Mouse (Mus musculus) CH12.LX (cell line): ENCODE results near the gene Zfp46. TPM values are rescaled to one million over a fixed set of nuclear protein-coding genes. Genes with fewer than 3 reads are reported as not detected.
A peak's percentile ranks its signal among the peaks of the same experiment; 100 is the strongest.

Experiments used
- DNase-seq: peaks from one replicate; pipeline ENCODE4 v3.0.0-alpha.2; 2013; ENCODE audit errors: extremely low read depth
- H3K27ac ChIP-seq: 2 replicates; pipeline ENCODE4 v1.5.1; 2012; ENCODE audit warnings: low read depth, mild to moderate bottlenecking, control low read depth, moderate library complexity; ENCODE audit not compliant: insufficient read depth
- H3K27me3 ChIP-seq: replicated peaks from 2 replicates; pipeline ENCODE3; 2012; ENCODE audit warnings: inconsistent platforms
- H3K36me3 ChIP-seq, 2 experiments: replicated peaks in 1 of 2; 2 replicates each; pipeline versions ENCODE3 to v1.6.1; 2012; ENCODE audit warnings: inconsistent platforms in 1 of 2, low read length in 1 of 2, mild to moderate bottlenecking in 1 of 2, mixed read lengths in 1 of 2, moderate library complexity in 1 of 2; ENCODE audit not compliant: control insufficient read depth in 1 of 2, insufficient read depth in 1 of 2
- H3K4me1 ChIP-seq, 2 experiments: 2 replicates each; pipeline ENCODE4 v1.6.1; 2012; ENCODE audit warnings: inconsistent platforms in 1 of 2, moderate library complexity in 1 of 2; ENCODE audit not compliant: insufficient read depth in 2 of 2, control insufficient read depth in 1 of 2
- H3K4me2 ChIP-seq: 2 replicates; pipeline ENCODE4 v1.6.1; 2012; ENCODE audit warnings: low read depth, mild to moderate bottlenecking, control low read depth; ENCODE audit not compliant: poor library complexity, insufficient read depth, severe bottlenecking
- H3K4me3 ChIP-seq, 3 experiments: fragments of 150-350 bp in 1 of 3; sonication (generic) in 1 of 3; replicated peaks in 1 of 3; 2 replicates each; pipeline versions ENCODE3 to v1.5.1; 2011 to 2012; ENCODE audit warnings: low read depth in 2 of 3, low read length in 2 of 3, mild to moderate bottlenecking in 2 of 3, moderate library complexity in 2 of 3, control low read depth in 1 of 3, improper control_type of control experiment in 1 of 3, inconsistent platforms in 1 of 3, mixed read lengths in 1 of 3; ENCODE audit not compliant: poor library complexity in 1 of 3
- H3K79me2 ChIP-seq: replicated peaks from 2 replicates; pipeline ENCODE4 v1.6.1; 2012; ENCODE audit warnings: mild to moderate bottlenecking, moderate library complexity; ENCODE audit not compliant: control insufficient read depth, poor library complexity, insufficient read depth, severe bottlenecking; ENCODE audit errors: extremely low read depth
- H3K9ac ChIP-seq: 2 replicates; pipeline ENCODE4 v1.6.1; 2012; ENCODE audit warnings: low read depth, mild to moderate bottlenecking, control low read depth, moderate library complexity; ENCODE audit not compliant: insufficient read depth
- H3K9me3 ChIP-seq: replicated peaks from 2 replicates; pipeline ENCODE3; 2012; ENCODE audit warnings: low read length, inconsistent platforms, mixed read lengths
- CTCF ChIP-seq, 2 experiments: IDR thresholded peaks in 1 of 2; conservative IDR thresholded peaks in 1 of 2; 2 replicates each; pipeline ENCODE4 v1.5.1; 2011 to 2012; ENCODE audit warnings: low read depth in 2 of 2, low read length in 2 of 2, improper control_type of control experiment in 1 of 2, inconsistent platforms in 1 of 2, mild to moderate bottlenecking in 1 of 2, moderate library complexity in 1 of 2
- HCFC1 ChIP-seq: IDR thresholded peaks from 2 replicates; pipeline ENCODE4 v1.6.1; 2012; ENCODE audit warnings: low read depth, mild to moderate bottlenecking, inconsistent platforms, low read length, improper control_type of control experiment
- KAT2A ChIP-seq: IDR thresholded peaks from 2 replicates; pipeline ENCODE4 v1.6.1; 2012; ENCODE audit warnings: low read length, improper control_type of control experiment, inconsistent platforms; ENCODE audit not compliant: insufficient replicate concordance
- MAFK ChIP-seq: IDR thresholded peaks from 2 replicates; pipeline ENCODE4 v1.6.1; 2011; ENCODE audit warnings: low read length, improper control_type of control experiment; ENCODE audit not compliant: insufficient replicate concordance
- MAX ChIP-seq: IDR thresholded peaks from 2 replicates; pipeline ENCODE4 v1.6.1; 2011; ENCODE audit warnings: low read length, improper control_type of control experiment
- MEF2A ChIP-seq: IDR thresholded peaks from 2 replicates; pipeline ENCODE4 v1.6.1; 2014; ENCODE audit warnings: low read depth, mild to moderate bottlenecking, inconsistent platforms, low read length, improper control_type of control experiment, borderline replicate concordance
- MXI1 ChIP-seq: IDR thresholded peaks from 2 replicates; pipeline ENCODE4 v1.6.1; 2011; ENCODE audit warnings: mild to moderate bottlenecking, low read depth, low read length, improper control_type of control experiment
- MYC ChIP-seq: IDR thresholded peaks from 2 replicates; pipeline ENCODE4 v1.6.1; 2011; ENCODE audit warnings: low read depth, mild to moderate bottlenecking, improper control_type of control experiment, low read length
- PAX5 ChIP-seq: IDR thresholded peaks from 2 replicates; pipeline ENCODE4 v1.6.1; 2012; ENCODE audit warnings: low read length, inconsistent platforms, mixed read lengths
- POLR2A ChIP-seq: IDR thresholded peaks from 2 replicates; pipeline ENCODE4 v1.6.1; 2011; ENCODE audit warnings: low read depth, mild to moderate bottlenecking, improper control_type of control experiment, low read length
- POLR2AphosphoS2 ChIP-seq: IDR thresholded peaks from 2 replicates; pipeline ENCODE4 v1.6.1; 2011; ENCODE audit warnings: low read depth, low read length, improper control_type of control experiment
- RAD21 ChIP-seq: IDR thresholded peaks from 2 replicates; pipeline ENCODE4 v1.6.1; 2011; ENCODE audit warnings: low read depth, mild to moderate bottlenecking, low read length, improper control_type of control experiment, moderate library complexity
- RCOR1 ChIP-seq: conservative IDR thresholded peaks from 2 replicates; pipeline ENCODE4 v1.6.1; 2012; ENCODE audit warnings: low read depth, mild to moderate bottlenecking, inconsistent platforms, low read length, improper control_type of control experiment
- SIN3A ChIP-seq: IDR thresholded peaks from 2 replicates; pipeline ENCODE4 v1.6.1; 2012; ENCODE audit warnings: low read length, improper control_type of control experiment, inconsistent platforms
- SMC3 ChIP-seq: IDR thresholded peaks from 2 replicates; pipeline ENCODE4 v1.6.1; 2011; ENCODE audit warnings: low read depth, low read length, improper control_type of control experiment
- UBTF ChIP-seq: IDR thresholded peaks from 2 replicates; pipeline ENCODE4 v1.6.1; 2012; ENCODE audit warnings: low read depth, mild to moderate bottlenecking, inconsistent platforms, low read length, improper control_type of control experiment, moderate library complexity
- ZC3H11A ChIP-seq: IDR thresholded peaks from 2 replicates; pipeline ENCODE4 v1.6.1; 2012; ENCODE audit warnings: low read depth, mild to moderate bottlenecking, inconsistent platforms, low read length, improper control_type of control experiment
- ZKSCAN1 ChIP-seq: IDR thresholded peaks from 2 replicates; pipeline ENCODE4 v1.6.1; 2012; ENCODE audit warnings: low read depth, inconsistent platforms, low read length, improper control_type of control experiment, borderline replicate concordance
- ZNF384 ChIP-seq: IDR thresholded peaks from 2 replicates; pipeline ENCODE4 v1.6.1; 2012; ENCODE audit warnings: low read depth, low read length, improper control_type of control experiment, inconsistent platforms
- dilution Hi-C: fragments of 300-500 bp; cut with MboI; formaldehyde crosslinking; loops from 2 replicates; pipeline ENCODE4 v1.14.3; 2020; ENCODE audit warnings: low sequenced_read_pairs; ENCODE audit not compliant: extremely low pct_unique_long_range_greater_than_20kb, extremely low pct_ligation_motif_present
- in situ Hi-C: fragments of 300-500 bp; cut with MboI; formaldehyde crosslinking; loops from 3 replicates; pipeline ENCODE4 v1.14.3; 2019; ENCODE audit warnings: low sequenced_read_pairs, low pct_ligation_motif_present, low pct_unique_long_range_greater_than_20kb, mixed read lengths
- polyA plus RNA-seq: library from polyadenylated mRNA; unstranded; fragments of >175 nt; gene quantifications from 2 replicates; pipeline ENCODE4 v1.2.1, GENCODE M21; 2012; ENCODE audit warnings: low read depth; ENCODE audit not compliant: insufficient read length
- total RNA-seq, 2 experiments: library from RNA; depleted of rRNA; stranded (reverse); fragments of 300-350 nt in 1 of 2; fragments of >200 nt in 1 of 2; gene quantifications; 2 replicates each; pipeline ENCODE4 v1.2.3; 2012 to 2014

Gene Zfp46
- total and polyA plus RNA-seq, 3 experiments, result 2.8 to 7.2 (median 4.1) TPM

GRCm38 (mm10) chr4:136312616-136313015, 28.1 kb downstream of the Zfp46 start:
- H3K9ac ChIP-seq, result peak overlapping the region; percentile 99; the same call in 1 of the 2 replicates
- H3K27ac ChIP-seq, result peak overlapping the region; percentile 46; the same call in 1 of the 2 replicates
- in situ Hi-C loops, result loop anchor here (5.0 kb wide), 1 partner anchor 40 kb away; no protein-coding TSS in a partner anchor
- H3K36me3 ChIP-seq, result peaks cover 2 to 16% of the 10 kb centered on the region in 2 experiments
- H3K4me1 ChIP-seq, result peaks cover 2 to 38% of the 10 kb centered on the region in 2 experiments; a peak in 2 of 4 replicates
- DNase-seq, result peak; percentile 14
- dilution Hi-C loops, result no loop called here
- H3K79me2 ChIP-seq, result peaks cover 51% of the 10 kb centered on the region
- no peaks in the 10 kb centered on the region for H3K27me3 ChIP-seq
- peak overlapping the region; percentile 63 for H3K4me2 ChIP-seq
- no peaks in the 10 kb centered on the region for H3K9me3 ChIP-seq
- TF ChIP-seq RCOR1 (no peak), POLR2AphosphoS2 (no peak), ZKSCAN1 (no peak), MAFK (0 out of 2 replicates have a peak, but pooled peaks have one; percentile 54), POLR2A (no peak), MYC (no peak), SMC3 (no peak), MEF2A (no peak)
- TF ChIP-seq, all 38 proteins: peak for 1
- peak overlapping the region; percentile 37 to 84 (median 72) for H3K4me3 ChIP-seq

GRCm38 (mm10) chr4:136317667-136318066, 33.2 kb downstream of the Zfp46 start:
- Histone ChIP-seq H3K79me2 (peaks cover 60% of the 10 kb centered on the region), H3K9me3 (no peaks in the 10 kb centered on the region), H3K36me3 (peaks cover 35 to 60% of the 10 kb centered on the region in 2 experiments), H3K27ac (no peak overlapping the region), H3K27me3 (no peaks in the 10 kb centered on the region), H3K4me3 (no peak overlapping the region), H3K4me2 (no peak overlapping the region), H3K4me1 (peaks cover 2 to 28% of the 10 kb centered on the region in 2 experiments; a peak in 2 of 4 replicates), H3K9ac (no peak overlapping the region)
- in situ Hi-C loops (no loop called here), dilution Hi-C loops (no loop called here)
- DNase-seq, result no peak
- TF ChIP-seq ZC3H11A, result no peak
- TF ChIP-seq KAT2A, result no peak
- TF ChIP-seq CTCF (conservative IDR thresholded peaks at IDR 0.05 in 1 of 2, IDR thresholded peaks at IDR 0.05 in 1 of 2; ENCODE audit: low read depth in 2 of 2, low read length in 2 of 2), result no peak
- no peak for TF ChIP-seq UBTF
- no peak for TF ChIP-seq MAX
- no peak for TF ChIP-seq ZNF384
- TF ChIP-seq PAX5, result no peak
- no peak for TF ChIP-seq POLR2A
- no peak for TF ChIP-seq HCFC1
- no peak for TF ChIP-seq SMC3
- no peak for TF ChIP-seq MXI1
- TF ChIP-seq SIN3A, result no peak
- TF ChIP-seq RAD21, result no peak
- TF ChIP-seq ZKSCAN1, result no peak
